Mouse (Mus musculus) R1 (cell line): ENCODE data around the gene Myo1h.

Source experiments
- DNase-seq: peaks from one replicate; pipeline ENCODE4 v3.0.0-alpha.2; 2018; ENCODE audit warnings: low read depth, low spot score

Myo1h gene

DNA sequence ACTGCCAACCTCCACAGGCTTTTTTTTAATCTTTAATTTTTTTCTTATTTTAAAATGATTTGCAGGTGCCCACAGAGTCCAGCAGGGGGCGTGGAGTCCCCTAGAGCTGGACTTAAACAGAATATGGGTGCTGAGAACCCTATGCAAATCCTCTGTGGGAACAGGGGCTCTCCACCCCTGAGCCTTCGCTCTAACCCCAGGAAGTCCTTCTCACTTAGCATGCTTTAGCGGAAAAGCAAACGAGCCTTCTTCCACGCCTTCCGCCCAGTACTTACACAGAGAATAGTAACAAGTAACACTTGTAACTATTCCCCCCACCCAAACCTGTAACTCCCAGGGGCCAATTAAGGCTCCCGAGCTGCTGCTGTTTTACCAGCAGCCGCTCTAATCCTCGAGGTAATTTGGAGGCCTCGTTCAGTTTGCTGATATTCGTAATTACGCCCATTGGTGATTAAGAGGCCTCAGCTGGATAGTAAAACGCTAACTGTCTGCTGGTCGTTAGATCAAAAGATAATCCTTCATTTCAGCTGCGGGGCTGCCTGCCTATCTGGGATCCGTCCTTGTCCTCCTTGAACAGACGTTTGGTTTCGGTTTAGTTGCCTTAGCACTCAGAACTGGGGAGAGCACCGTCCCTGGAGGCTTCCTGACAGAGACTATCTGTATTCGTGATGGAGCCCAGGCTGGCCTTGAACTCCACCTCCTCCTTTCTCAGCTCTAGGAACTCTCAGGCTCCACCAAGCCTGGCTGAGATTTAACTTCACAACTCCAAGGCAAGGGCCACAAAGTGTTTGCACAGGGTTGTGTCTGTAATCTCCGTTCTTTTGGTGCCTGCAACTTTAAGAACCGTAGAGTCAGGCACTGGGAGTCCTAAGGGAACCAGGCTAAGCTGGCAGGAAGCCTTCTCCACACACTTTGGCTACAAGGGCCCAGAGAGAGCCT lies 8.0 kb downstream of the Myo1h start:
- DNase-seq: peak; percentile 67

DNA sequence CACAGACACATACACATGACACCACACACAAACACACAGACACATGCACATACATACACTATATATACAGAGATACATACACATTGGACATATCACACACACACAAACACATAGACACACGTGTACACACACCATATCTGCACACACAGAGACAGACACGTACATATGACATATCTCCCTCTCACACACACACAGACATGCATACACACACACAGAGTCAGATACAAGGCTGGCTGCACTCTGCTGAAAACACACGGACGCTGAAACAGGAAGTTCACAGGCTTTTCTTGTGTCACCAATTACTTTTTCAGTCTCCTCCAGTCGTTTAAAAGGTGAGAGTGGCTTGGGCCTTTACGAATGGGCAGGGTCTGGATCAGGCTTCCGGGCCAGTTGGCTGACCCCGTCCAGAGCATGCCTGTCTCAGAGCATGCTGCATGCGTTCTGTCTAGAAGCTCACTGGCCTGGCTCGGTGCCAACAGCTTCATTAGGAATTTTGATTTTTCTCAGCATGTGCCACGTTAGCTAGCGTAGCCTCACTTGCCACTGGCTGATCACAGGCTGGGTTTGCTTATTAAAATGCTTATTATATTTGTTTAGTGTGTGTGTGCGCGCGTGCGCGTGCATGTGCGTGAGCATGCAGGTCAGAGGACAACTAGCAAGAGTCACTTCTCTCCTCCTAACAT lies 9.4 kb downstream of the Myo1h start:
- no peak for DNase-seq

DNA sequence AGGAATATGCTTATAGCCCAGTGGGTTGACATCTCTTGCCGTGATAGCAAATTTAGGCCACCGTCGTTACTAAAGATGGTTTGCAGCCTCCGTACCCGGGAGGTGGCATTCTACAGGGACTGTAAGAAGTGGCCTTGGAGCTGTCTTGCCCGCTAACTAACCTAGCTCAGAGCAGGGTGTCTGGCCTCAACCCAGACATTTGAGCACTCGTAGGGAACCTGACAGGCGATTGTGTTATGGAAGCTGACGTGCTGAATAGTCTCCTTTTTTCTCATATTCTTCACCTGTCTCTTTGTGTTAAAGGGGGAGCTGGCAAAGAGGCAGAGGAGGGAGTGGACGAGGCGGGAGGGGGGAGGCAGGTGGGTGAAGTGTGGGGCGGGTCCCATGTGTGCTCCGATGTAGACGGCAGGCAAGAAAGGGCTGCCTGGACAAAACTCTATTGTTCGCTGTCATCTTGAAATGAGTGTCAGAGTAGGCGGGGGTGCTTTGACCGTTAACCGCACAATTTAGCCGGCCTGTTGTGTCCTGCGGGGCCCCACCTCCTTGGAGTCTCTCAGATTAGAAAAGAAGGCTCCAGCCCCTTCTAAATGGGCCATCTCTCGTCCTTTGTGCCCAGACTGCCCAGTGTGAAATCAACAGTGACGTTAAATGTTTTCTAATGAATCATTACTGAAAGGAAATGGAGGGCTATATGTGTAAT lies 10.3 kb downstream of the Myo1h start:
- DNase-seq: no peak

DNA sequence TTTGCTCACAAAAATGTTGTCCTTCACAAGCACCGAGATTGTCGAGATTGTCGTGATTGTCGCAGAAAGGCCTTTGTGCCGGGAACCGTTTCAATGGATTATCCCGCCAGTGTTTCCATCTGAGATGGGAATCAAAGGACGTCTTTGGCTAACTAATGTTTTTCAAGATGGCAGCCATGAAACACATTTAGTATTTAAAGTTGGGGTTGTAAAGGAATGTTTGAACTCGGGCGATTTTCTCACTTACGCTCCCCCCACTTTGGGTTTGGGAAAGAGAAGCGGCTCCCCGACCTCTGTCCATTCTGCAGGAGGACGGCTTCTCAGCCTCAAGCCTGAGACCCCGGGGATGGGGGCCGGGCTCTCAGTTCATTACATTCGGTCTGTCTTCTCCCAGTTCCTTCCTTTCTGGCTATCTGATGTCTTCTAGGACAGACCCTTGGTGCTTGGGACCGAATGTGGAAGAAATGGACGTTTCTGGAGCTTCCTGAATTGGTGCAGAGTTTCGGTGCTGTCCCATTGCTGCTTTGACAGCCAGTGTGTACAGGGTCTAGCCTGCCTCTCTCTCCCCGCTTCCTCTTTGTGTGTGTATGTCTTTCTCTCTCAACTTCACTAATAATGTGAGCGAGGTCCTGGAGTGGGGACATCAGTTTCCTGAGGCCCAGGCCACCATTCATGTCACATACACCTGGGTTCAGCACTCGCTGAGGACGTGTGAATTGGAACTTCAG lies 11.1 kb downstream of the Myo1h start:
- no peak for DNase-seq

DNA sequence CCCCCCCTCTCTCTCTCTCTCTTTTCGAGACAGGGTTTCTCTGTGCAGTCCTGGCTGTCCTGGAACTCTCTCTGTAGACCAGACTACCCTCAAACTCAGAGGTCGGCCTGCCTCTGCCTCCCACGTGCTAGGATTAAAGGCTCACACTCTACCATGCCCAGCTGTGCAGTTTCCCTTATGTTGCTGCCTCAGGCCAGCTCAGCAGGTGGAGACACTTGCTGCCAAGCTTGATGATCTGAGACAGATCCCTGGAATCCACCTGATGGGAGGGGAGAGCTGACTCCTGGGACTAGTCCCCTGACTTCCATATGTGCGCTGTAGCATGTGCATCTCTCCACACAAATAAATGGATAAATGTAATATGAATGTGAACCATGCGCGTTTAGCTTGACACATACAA lies 14.2 kb downstream of the Myo1h start:
- DNase-seq: no peak

DNA sequence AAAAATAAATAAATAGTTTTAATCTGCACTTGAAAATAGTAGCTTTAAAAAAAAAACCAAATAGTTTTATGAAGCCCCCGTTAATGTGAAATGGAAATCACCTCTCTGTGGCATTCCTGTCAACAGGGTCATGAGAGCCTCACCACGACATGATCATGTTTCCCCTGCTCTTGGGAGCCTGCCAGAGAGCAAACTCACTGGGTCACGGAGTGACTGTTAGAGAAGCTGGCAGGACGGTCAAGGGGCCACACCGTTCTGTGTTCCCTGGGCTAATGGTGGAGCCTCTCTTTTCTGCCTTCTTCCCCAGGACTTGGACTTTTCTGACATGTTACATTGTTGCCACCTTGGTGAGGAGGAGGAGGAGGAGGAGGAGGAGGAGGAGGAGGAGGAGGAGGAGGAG lies 17.5 kb downstream of the Myo1h start:
- DNase-seq: no peak

DNA sequence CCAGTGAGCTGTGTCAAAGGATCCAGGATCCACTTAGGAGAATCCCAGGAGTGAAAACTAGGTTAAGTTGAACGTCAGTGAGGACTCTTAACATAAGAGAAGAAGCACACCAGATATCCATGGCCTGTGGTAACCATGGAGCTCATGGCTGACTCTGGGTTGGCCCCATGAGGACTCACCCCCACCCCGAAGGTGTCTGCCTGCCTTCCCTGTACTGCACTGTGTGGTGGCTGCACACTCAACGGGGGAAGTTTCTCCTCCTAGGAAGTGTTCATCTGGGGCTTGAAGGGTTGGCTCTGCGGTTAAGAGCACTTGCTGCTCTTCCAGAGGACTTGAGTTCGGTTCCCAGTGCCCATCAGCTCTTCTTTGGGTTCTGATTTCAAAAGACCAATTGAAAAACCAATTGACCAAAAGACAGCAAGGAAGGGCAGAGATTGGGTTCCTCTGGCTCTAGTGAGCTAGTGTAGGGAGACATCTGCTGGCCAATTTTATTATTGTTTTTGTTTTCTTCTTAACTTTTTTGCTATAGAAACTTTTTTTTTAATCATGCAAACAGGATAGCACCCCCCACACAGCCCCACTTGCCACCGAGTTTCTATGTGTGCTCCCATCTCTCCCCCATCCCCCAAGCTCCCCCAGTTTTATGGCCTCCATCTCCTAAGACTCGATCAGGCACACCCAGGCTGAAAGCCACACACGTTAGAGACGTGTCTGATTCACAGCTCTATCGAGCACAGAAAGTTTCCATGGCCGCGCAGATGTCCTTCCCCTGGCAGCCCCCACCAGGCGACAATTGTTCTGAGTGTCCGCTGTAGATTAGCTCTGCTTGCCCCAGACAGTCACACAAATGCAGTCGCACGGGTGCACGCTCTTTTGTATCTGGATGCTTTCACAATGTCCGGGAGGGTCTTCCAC lies 20.1 kb downstream of the Myo1h start:
- peak; percentile 69 for DNase-seq

DNA sequence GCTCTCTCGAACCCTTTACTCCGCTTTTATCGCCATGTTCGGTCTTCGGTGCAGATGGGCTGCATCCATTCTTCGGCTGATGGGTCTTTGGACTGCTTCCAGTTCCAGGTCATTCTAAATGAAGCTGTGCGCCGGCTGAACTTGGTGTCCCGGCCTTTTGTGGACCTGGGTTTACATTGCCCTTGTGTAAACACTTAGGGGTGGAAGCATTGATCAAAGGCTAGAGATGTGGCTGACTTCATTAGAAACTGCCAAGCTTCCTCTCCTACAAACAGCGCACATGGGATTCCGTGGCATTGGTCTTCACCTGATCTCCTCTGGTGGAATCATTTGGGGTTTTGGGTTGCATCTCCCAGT lies 20.7 kb downstream of the Myo1h start:
- no peak for DNase-seq

DNA sequence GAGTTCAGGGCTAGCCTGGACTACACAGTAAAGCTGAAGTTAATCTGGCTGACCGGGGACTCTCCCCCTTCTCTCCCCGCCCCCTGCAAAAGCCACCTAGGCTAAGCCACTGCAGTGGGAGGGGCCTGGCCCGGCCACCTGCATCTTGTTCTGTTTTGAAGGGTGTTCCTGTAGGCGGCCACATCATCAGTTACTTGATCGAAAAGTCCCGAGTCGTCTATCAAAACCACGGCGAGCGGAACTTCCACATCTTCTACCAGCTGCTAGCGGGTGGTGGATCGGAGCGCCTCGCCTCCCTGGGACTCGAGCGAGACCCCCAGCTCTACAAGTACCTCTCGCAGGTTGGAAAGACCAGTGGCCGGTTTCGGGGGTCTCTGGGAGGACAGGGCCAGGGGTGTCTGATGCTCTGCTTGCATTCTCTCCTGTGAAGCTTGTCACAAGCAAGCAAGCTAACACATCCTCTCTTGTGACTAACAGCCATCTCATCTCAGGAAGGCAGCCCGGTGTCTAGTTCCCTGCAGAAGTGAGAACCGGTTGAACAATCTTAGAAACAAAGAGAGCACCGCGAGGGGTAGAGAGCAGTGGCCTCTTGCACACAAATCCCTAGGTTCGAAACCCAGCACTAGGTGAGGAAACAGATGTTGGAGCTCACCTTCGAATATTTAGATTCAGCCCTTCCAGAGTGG lies 34.3 kb downstream of the Myo1h start:
- no peak for DNase-seq

DNA sequence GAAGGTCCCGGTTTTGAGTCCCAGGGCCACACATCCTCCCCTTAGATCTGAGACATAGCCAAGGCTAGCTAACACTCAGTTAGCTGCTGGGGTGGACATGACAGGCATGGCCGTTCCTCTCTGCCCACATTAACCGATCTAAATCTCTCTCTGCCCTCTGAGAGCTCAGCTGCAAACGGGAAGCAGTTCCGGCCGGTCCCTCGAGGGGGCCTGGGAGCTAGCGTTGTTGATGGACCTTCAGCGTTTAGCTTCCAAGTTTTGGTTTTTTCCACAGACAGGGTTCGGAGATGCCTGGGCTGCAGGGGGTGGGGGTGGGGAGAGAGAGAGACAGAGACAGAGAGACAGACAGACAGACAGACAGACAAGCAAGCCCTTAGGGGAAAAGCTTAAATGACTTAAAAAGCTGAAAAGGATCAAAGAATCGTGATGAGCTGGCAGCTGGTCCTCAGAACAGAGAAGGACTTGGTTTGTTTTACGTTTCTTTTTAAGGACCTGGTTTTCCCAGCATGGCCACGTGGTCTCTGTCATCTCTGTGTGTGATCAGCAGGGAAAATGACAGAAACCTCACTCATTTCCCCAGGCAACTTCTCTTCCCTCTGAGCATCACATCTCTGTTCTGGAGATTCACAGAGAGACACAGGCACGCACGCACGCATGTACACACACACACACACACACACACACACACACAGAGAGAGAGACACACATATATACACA lies 35.0 kb downstream of the Myo1h start:
- DNase-seq: peak; percentile 56

DNA sequence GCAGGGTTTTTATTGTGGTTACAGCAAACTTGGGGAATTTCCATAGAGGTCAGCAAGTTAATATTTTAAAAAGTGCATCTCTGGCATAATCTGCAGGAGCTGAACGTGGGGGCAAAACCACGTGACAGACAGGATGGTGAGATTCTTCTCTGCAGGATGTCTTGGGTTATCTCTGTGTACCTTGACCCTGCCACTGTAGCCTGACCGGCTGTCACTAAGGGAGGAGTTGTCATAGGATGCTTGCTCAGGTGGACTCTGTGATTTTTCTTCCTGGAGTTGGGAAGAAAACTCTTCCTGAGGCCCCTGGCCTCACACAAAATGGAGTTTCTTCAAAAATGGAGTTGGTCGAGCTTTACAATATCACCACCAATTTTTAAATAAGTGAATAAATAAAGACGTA lies 54.0 kb downstream of the Myo1h start:
- DNase-seq: no peak

DNA sequence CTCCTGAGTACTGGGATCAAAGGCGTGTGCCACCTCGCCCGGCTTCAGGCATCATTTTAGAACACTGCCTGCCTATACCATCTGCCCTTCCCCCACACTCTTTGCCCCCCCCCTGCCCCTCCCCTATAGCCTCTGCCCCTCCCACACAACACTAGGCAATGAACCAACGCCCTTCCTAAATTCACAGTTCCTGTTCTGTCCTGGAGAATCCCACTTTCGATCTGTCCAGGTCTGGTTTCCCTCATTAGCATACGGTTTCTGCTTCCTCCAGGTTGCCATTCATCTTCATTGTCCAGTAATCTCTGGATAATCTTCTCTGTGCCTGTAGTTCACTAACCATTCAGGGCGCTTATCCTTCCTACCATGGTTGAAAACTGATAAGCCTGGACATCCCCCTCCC lies 54.6 kb downstream of the Myo1h start:
- DNase-seq: no peak

DNA sequence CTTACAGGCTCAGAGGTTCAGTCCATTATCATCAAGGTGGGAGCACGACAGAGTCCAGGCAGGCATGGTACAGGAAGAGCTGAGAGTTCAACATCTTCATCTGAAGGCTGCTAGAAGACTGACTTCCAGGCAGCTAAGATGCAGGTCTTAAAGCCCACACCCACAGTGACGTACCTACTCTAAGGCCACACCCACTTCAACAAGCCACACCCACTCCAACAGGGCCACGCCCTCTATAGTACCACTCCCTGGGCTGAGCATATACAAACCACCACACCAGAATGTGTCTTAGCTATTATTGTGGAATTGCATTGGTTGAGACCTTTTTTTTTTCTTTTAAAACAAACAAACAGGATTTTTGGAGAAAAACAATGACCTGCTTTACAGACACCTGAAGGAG lies 56.6 kb downstream of the Myo1h start:
- peak; percentile 88 for DNase-seq

DNA sequence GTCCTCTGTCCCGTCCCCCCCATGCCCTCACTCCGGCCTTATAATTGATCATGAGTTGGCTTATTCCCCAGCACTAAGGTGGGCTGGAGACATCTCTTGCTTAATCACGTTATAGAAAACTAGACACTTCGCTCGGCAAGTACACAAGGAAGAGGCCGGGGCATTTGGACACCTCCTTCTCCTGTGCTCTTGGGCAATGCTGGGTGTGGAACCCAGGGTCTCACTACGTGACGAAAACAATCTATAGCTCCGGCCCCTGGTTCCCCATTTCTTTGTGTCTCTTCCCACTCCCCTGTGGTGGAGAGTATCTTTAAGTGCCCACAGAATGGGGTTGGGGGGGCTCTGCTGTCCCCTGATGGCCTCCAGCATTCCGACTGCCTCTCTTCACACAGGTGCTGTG lies 58.0 kb downstream of the Myo1h start:
- DNase-seq: no peak

DNA sequence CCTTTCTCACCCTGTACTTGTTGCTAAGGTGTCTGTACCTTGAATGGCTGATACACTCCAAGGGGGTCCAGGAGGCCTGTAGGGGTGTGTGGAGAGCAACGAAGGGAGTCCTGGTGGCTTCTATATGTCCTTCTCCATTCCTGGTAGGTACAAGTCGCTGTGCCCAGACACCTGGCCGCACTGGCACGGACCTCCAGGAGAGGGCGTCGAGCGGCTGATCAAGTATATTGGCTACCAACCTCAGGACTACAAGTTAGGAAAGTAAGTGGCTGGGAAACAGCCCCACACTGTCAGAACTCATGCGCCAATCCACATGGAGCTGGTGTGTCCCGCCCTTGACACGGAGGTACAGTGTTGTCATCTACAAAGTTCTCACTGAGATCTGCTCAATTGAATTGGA lies 62.5 kb downstream of the Myo1h start:
- peak; percentile 59 for DNase-seq

DNA sequence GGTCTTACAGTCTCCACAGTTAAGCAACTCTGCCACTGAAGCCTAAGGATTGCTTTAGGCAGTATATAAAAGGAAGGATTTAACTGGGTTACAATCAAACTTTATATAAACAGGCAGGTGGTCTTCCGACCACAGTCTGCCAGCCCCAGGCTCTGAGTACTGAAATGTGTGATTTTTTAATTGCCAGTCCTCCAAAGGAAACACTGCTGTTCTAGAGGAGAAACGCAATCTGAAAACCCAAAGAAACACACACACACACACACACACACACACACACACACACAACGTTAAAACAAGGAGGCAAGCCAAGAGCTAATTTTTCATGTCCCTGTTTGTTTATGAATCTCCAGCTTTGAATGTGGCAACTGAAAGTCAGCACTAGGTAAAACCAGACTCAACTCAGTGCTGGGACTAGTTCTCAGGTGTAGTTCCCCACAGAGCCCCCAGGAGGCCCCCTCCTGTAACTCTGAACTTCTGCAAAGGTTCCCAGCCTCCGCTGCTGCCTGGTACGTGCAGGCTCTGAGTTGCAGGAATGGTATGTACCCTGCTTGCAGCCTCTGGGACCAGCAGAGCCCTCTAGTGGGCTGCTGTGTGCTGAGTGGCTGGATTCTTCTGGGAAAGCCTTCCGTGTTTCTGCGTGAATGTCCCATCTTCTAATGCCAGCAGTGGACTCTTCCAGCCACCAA lies 67.4 kb downstream of the Myo1h start:
- peak; percentile 95 for DNase-seq

DNA sequence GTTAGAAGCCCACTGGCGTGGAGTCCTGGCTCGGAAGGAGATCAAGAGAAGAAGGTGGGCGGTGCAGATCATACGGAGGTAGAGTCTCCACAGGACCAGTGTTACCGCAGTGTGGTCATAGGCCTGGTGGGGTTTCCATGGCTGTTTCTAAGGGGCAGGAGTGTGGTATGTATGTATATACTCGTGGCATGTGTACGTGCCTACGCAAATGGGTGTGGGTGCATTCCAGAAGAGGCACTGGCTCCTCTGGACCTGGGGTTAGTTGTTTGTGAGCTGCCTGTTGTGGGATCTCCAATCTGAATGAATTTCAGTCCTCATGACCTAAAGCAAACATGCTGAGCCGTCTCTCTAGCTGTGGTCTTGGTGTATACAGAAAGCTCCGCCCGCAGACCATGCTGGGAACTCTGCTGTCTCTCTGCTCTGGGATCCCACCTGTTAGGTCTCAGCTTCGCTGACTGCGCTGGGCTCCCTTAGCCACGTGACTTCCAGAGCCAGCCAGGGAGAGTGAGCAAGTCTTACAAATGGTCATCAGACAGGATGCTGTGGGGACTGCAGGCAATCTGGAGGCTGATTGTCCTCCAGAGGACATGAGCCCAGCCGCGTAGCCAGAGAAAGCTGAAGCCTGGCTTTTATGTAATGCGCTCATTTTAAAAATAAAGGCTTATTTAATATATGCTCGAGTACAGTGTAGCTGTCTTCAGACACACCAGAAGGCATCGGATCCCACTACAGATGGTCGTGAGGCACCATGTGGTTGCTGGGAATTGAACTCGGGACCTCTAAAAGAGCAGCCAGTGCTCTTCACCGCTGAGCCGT lies 68.2 kb downstream of the Myo1h start:
- peak; percentile 76 for DNase-seq

DNA sequence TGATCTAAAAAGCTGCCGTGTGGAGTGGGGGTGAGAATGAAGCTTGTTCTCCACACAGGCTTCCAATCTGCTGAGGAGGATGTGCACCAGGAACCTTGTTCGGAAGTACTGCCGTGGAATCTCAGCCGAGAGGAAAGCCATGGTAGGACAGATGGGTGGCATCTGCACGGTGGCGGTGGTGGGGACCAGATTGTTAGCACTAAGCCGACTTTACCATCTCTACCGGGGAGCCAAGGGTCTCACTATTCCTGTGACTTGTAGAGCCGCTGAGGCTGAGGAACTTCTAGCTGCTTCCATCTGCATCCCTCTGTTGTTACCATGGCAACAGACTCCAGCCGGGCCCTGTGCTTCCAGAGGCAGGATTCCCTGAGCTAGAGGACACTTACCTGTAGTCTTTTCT lies 69.9 kb downstream of the Myo1h start:
- DNase-seq: peak; percentile 73
